Mouse (Mus musculus): ENCODE measurements around the gene Tnfsf11.

GRCm38 (mm10) chr14:78356764-78357163, 48.9 kb upstream of the Tnfsf11 start:
- TF ChIP-seq MXI1 (IDR thresholded peaks at IDR 0.05; ENCODE audit: low read depth, low read length) = no peak
- TF ChIP-seq MAZ (IDR thresholded peaks at IDR 0.05; ENCODE audit: low read depth, low read length) = no peak
- TF ChIP-seq MAFK (IDR thresholded peaks at IDR 0.05; ENCODE audit: insufficient replicate concordance, low read length) = no peak
- TF ChIP-seq CTCF (conservative IDR thresholded peaks at IDR 0.05 in 1 of 2, IDR thresholded peaks at IDR 0.05 in 1 of 2; ENCODE audit: low read depth in 2 of 2, low read length in 2 of 2) = no peak
- TF ChIP-seq SIN3A (IDR thresholded peaks at IDR 0.05; ENCODE audit: low read length) = no peak

Measured in CH12.LX (cell line).